Mouse (Mus musculus): Measurements from ENCODE around the gene Lsm7. TPM values are rescaled to one million over a fixed set of nuclear protein-coding genes. Genes with fewer than 3 reads are reported as not detected.

Gene Lsm7
- polyA plus RNA-seq, 1 experiment = 135 TPM

DNA sequence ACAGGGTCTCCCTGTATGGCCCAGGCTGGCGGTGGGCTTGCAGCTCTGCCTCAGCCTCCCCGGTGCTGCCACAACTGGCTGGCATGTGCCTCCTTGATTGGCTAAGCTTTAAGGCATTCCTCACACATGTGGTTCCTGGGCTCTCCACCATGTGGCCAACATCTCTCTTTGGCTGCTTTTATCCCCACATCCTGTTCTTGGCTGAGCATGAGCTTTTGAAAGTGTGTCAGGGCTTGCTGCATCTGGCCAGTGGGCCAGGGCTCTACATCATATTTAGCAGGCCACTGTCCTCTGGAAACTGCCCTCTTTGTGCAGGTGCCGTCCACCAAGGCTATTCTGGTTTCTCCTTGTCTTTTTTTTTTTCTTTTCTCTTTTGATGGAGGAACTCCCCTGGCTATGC lies 1.3 kb upstream of the Lsm7 start:
- H3K36me3 ChIP-seq (ENCODE audit: control insufficient read depth, insufficient read depth, low read length, poor library complexity, severe bottlenecking) = 0 out of 2 replicates have a peak, but pooled peaks cover 3% of the 10 kb centered on the region
- H3K9ac ChIP-seq (ENCODE audit: low read depth, poor library complexity, severe bottlenecking) = no peak overlapping the region
- H3K4me3 ChIP-seq (ENCODE audit: low read depth, low read length) = no peak overlapping the region
- H3K4me1 ChIP-seq (ENCODE audit: control insufficient read depth, insufficient read depth, low read length) = no peaks in the 10 kb centered on the region
- TF ChIP-seq POLR2A (IDR thresholded peaks at IDR 0.05; ENCODE audit: insufficient read depth, low read length) (no peak), EP300 (IDR thresholded peaks at IDR 0.05; ENCODE audit: insufficient read depth, low read depth, low read length) (no peak), CTCF (IDR thresholded peaks at IDR 0.05; ENCODE audit: low read depth, low read length) (no peak)
- H3K27ac ChIP-seq (ENCODE audit: insufficient read depth, low read length) = no peak overlapping the region
- H3K9me3 ChIP-seq (replicated peaks; ENCODE audit: control insufficient read depth, insufficient read depth, low read length, poor library complexity, severe bottlenecking) = no peaks in the 10 kb centered on the region
- H3K27me3 ChIP-seq (ENCODE audit: control insufficient read depth, insufficient read depth, low read length, poor library complexity, severe bottlenecking) = no peaks in the 10 kb centered on the region

DNA sequence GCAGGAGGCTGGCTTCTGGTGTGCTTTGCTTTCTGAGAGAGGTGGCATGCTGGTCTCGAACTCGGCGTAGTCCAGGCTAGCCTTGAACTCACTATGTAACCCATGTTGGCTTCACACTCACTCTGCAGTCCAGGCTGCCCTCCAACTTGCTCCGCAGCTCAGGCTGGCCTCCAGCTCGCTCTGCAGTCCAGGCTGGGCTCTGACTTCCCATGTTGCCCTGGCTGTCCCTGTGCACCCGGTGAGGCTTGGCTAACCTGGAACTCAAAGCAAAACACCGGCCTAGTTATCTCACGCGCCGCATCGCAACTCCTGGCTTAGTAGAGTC lies 702 bp upstream of the Lsm7 start:
- TF ChIP-seq CTCF (IDR thresholded peaks at IDR 0.05; ENCODE audit: low read depth, low read length) = no peak
- TF ChIP-seq EP300 (IDR thresholded peaks at IDR 0.05; ENCODE audit: insufficient read depth, low read depth, low read length) = no peak
- TF ChIP-seq POLR2A (IDR thresholded peaks at IDR 0.05; ENCODE audit: insufficient read depth, low read length) = no peak
- peak overlapping the region; percentile 43 for H3K9ac ChIP-seq (ENCODE audit: low read depth, poor library complexity, severe bottlenecking)
- no peaks in the 10 kb centered on the region for H3K9me3 ChIP-seq (replicated peaks; ENCODE audit: control insufficient read depth, insufficient read depth, low read length, poor library complexity, severe bottlenecking)
- H3K27ac ChIP-seq (ENCODE audit: insufficient read depth, low read length) = no peak overlapping the region
- H3K4me3 ChIP-seq (ENCODE audit: low read depth, low read length) = peak overlapping the region; percentile 54
- no peaks in the 10 kb centered on the region for H3K4me1 ChIP-seq (ENCODE audit: control insufficient read depth, insufficient read depth, low read length)
- H3K27me3 ChIP-seq (ENCODE audit: control insufficient read depth, insufficient read depth, low read length, poor library complexity, severe bottlenecking) = no peaks in the 10 kb centered on the region
- 0 out of 2 replicates have a peak, but pooled peaks cover 3% of the 10 kb centered on the region for H3K36me3 ChIP-seq (ENCODE audit: control insufficient read depth, insufficient read depth, low read length, poor library complexity, severe bottlenecking)

DNA sequence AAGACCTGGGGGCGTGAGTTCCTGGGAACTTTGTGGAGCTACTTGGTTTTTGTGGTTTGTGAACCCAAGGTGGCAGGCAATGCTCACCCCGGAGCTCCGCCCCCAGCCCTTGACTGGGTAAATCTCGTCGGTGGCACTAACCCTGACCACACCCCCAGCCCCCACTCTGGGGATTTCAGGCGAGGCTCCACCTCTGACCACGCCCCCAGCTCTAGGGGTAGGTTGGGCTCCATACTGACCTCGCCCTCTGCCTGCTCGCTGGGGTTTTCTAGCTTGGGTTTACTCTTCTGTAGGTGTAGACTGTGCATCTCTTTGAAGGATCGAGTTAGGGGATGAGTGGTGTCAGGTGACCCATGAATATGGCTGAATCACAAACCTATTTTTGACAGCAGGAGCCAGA lies 6.4 kb downstream of the Lsm7 start:
- H3K27me3 ChIP-seq (ENCODE audit: control insufficient read depth, insufficient read depth, low read length, poor library complexity, severe bottlenecking) = no peaks in the 10 kb centered on the region
- H3K9me3 ChIP-seq (replicated peaks; ENCODE audit: control insufficient read depth, insufficient read depth, low read length, poor library complexity, severe bottlenecking) = no peaks in the 10 kb centered on the region
- no peak overlapping the region for H3K9ac ChIP-seq (ENCODE audit: low read depth, poor library complexity, severe bottlenecking)
- TF ChIP-seq EP300 (IDR thresholded peaks at IDR 0.05; ENCODE audit: insufficient read depth, low read depth, low read length) (no peak), POLR2A (IDR thresholded peaks at IDR 0.05; ENCODE audit: insufficient read depth, low read length) (no peak), CTCF (IDR thresholded peaks at IDR 0.05; ENCODE audit: low read depth, low read length) (no peak)
- H3K4me3 ChIP-seq (ENCODE audit: low read depth, low read length) = no peak overlapping the region
- no peak overlapping the region for H3K27ac ChIP-seq (ENCODE audit: insufficient read depth, low read length)
- H3K4me1 ChIP-seq (ENCODE audit: control insufficient read depth, insufficient read depth, low read length) = peaks cover 3% of the 10 kb centered on the region
- 0 out of 2 replicates have a peak, but pooled peaks cover 3% of the 10 kb centered on the region for H3K36me3 ChIP-seq (ENCODE audit: control insufficient read depth, insufficient read depth, low read length, poor library complexity, severe bottlenecking)

DNA sequence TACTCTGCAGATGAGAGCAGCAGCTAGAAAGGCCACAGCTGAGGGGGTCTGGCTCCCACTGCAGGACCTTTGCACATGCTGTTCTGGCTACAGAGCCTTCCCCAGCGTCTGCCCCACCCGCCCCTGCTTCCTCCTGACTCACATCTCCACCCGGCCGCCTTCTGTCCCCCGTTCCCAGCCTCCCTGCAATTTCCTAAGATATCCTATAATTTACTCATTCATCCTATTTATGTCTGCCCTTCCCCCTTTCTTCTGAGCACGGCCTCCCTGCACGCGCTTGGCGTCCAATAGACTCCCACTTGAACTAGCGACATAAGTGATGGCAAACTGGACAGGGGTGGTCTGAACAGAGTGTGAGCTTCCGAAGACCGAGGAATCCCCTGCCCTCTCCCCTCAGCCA lies 9.3 kb downstream of the Lsm7 start:
- no peak overlapping the region for H3K27ac ChIP-seq (ENCODE audit: insufficient read depth, low read length)
- TF ChIP-seq CTCF (IDR thresholded peaks at IDR 0.05; ENCODE audit: low read depth, low read length) (no peak), POLR2A (IDR thresholded peaks at IDR 0.05; ENCODE audit: insufficient read depth, low read length) (no peak), EP300 (IDR thresholded peaks at IDR 0.05; ENCODE audit: insufficient read depth, low read depth, low read length) (no peak)
- peaks cover 3% of the 10 kb centered on the region for H3K4me1 ChIP-seq (ENCODE audit: control insufficient read depth, insufficient read depth, low read length)
- no peaks in the 10 kb centered on the region for H3K9me3 ChIP-seq (replicated peaks; ENCODE audit: control insufficient read depth, insufficient read depth, low read length, poor library complexity, severe bottlenecking)
- no peaks in the 10 kb centered on the region for H3K27me3 ChIP-seq (ENCODE audit: control insufficient read depth, insufficient read depth, low read length, poor library complexity, severe bottlenecking)
- H3K4me3 ChIP-seq (ENCODE audit: low read depth, low read length) = no peak overlapping the region
- no peak overlapping the region for H3K9ac ChIP-seq (ENCODE audit: low read depth, poor library complexity, severe bottlenecking)
- no peaks in the 10 kb centered on the region for H3K36me3 ChIP-seq (ENCODE audit: control insufficient read depth, insufficient read depth, low read length, poor library complexity, severe bottlenecking)

DNA sequence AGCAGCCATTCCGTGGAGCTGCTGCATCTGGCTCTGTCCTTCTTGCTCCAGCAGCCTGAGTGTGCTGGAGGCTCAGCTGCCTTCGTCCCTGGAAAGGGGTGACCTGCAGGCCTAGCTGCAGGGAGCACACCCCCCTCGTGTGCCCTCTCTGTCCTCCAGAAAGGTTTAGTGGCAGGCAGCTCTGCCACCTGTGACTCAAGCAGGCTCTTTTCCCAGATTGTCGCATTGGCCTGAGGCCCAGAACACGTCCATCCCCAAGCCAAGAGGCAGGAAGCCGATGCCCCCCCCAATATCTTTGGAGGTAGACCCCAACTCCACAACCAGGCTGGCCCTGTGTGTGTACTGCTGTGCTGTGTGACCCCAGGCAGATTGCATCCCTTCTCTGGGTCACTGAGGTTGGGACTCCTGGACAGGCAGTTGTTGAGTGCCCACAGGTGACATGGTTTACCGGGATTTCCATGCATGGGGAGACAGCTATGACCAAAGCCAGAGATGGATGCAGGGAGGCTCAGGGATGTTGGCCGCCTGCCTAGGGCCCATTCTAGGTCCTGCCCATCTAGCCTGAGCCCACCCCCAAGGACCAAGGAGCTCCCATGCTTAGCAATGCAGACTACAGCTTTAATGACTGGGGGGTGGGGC lies 9.8 kb downstream of the Lsm7 start:
- H3K9me3 ChIP-seq (replicated peaks; ENCODE audit: control insufficient read depth, insufficient read depth, low read length, poor library complexity, severe bottlenecking) = no peaks in the 10 kb centered on the region
- H3K4me1 ChIP-seq (ENCODE audit: control insufficient read depth, insufficient read depth, low read length) = peaks cover 3% of the 10 kb centered on the region
- no peak overlapping the region for H3K4me3 ChIP-seq (ENCODE audit: low read depth, low read length)
- H3K36me3 ChIP-seq (ENCODE audit: control insufficient read depth, insufficient read depth, low read length, poor library complexity, severe bottlenecking) = no peaks in the 10 kb centered on the region
- H3K9ac ChIP-seq (ENCODE audit: low read depth, poor library complexity, severe bottlenecking) = no peak overlapping the region
- no peak overlapping the region for H3K27ac ChIP-seq (ENCODE audit: insufficient read depth, low read length)
- no peak for TF ChIP-seq CTCF (IDR thresholded peaks at IDR 0.05; ENCODE audit: low read depth, low read length)
- TF ChIP-seq EP300 (IDR thresholded peaks at IDR 0.05; ENCODE audit: insufficient read depth, low read depth, low read length) = no peak
- no peak for TF ChIP-seq POLR2A (IDR thresholded peaks at IDR 0.05; ENCODE audit: insufficient read depth, low read length)
- H3K27me3 ChIP-seq (ENCODE audit: control insufficient read depth, insufficient read depth, low read length, poor library complexity, severe bottlenecking) = no peaks in the 10 kb centered on the region

DNA sequence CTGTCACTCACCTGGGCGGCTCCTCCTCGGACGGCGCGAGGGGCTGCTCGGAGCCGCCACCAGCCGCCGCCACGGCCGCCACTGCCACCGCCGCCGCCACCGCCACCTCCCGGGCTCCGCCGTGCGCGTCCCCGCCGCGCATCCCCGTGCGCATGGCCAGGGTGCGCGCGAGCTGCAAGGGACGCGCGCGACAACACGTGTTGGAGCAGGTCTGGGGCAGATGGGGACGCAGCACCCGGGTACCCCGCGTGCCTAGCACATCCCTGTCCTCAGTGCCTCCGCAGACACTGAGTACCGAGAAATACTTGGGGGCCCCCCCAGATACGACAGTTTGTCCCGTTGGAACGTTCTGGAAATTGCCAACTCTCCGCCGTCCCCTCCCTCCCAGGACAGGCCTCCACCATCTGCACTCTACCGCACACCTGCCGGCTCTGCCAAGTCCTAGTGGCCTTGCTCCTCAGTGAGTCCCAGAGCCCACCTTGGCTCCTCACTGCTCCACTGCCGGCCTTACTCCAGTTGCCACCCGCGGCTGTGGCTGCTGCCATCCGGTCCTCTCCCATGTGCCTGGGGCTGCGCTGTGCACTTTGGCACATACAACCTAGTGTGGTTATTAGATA lies 11.0 kb downstream of the Lsm7 start, which contains the start of gene Lingo3:
Gene Lingo3 (minus strand): TSS at position 109 of the 617 bp plus-strand sequence.
- H3K9ac ChIP-seq (ENCODE audit: low read depth, poor library complexity, severe bottlenecking) = peak within 1 kb of the TSS; percentile 63
- H3K36me3 ChIP-seq (ENCODE audit: control insufficient read depth, insufficient read depth, low read length, poor library complexity, severe bottlenecking) = no peaks in the 10 kb centered on the region
- H3K4me1 ChIP-seq (ENCODE audit: control insufficient read depth, insufficient read depth, low read length) = peaks cover 3% of the 10 kb centered on the region
- H3K27ac ChIP-seq (ENCODE audit: insufficient read depth, low read length) = no peak within 1 kb of the TSS
- H3K9me3 ChIP-seq (replicated peaks; ENCODE audit: control insufficient read depth, insufficient read depth, low read length, poor library complexity, severe bottlenecking) = no peaks in the 10 kb centered on the region
- no peaks in the 10 kb centered on the region for H3K27me3 ChIP-seq (ENCODE audit: control insufficient read depth, insufficient read depth, low read length, poor library complexity, severe bottlenecking)
- TF ChIP-seq EP300 (IDR thresholded peaks at IDR 0.05; ENCODE audit: insufficient read depth, low read depth, low read length) (no peak), POLR2A (IDR thresholded peaks at IDR 0.05; ENCODE audit: insufficient read depth, low read length) (no peak), CTCF (IDR thresholded peaks at IDR 0.05; ENCODE audit: low read depth, low read length) (no peak)
- H3K4me3 ChIP-seq (ENCODE audit: low read depth, low read length) = peak within 1 kb of the TSS; percentile 52

Measured in ES-Bruce4 (cell line).